Mouse (Mus musculus): Measurements from ENCODE around the gene Mcidas.
A peak's percentile ranks its signal among the peaks of the same experiment; 100 is the strongest.
"Not testable (repeated sequence)": the region's sequence is repeated elsewhere in the genome, so short reads cannot be mapped to it uniquely, and the experiment has no call there.

Gene Mcidas

DNA sequence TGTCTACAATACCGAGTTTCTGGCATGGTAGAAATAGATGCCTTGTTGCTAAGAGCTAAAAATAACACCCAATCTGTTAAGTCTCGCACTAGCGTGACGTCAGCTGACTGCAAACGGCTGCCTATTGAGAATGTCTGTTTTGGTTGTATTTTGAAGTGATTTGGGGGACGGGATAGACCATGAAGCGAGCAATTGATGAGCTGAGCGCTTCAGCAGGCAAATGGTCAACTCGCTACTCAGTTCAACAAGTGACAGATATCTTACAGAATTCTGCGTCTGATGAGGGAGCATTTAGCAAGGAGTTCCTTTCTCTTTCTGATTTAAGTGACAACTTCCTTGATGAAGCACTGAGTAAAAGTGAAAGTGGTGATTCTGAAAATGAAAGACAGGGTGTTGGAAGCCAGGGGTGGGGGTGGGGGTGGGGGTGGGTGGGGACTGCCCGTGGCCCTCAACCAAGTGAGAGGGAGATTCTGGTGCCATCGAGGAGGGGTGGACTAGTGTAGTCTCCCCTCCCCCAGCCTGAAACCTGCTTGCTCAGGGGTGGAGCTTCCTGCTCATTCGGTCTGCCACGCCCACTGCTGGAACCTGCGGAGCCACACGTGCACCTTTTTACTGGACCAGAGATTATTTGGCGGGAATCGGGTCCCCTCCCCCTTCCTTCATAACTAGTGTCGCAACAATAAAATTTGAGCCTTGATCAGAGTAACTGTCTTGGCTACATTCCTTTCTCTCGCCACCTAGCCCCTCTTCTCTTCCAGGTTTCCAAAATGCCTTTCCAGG lies 19.7 kb downstream of the Mcidas start:
- not testable (repeated sequence) for DNase-seq (ENCODE audit: low spot score in 2 of 2)

DNA sequence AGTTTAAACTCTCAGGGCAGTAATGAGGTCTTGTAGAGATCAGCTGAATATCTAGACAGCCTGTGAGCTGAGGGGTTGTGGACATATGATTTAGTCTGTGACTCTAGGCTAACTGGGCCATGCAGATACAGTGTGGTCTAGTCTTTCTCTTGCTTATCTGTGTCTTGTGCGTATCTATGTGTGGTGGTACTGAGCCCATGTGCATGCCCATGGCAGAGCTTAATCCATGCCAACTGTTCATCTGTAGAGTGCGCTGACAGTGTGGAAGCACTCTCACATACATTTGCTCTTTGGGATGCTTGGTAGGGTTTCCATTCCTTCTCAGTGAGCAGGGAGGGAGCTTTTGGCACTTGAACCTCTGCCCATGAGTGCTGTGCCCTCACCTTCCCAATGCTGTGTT lies 27.9 kb downstream of the Mcidas start:
- no peak for DNase-seq (ENCODE audit: low spot score in 2 of 2)

DNA sequence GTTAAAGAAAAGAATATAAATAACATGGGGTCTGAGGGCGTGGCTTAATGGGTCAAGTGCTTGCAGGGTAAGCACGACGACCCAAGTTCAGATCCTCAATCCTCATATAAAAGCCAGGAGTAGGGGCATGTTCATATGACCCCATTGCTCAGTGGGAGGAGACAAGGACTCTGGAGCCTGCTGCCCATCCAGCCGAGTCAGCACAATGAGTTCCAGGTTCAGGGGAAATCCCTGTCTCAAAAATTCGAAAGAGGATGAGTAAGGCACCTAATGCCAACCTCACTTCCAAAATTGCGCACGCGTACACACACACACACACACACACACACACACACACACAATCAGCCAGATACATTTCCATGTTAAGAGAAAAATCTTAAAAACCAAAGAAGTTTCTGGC lies 28.8 kb downstream of the Mcidas start:
- no peak for DNase-seq (ENCODE audit: low spot score in 2 of 2)

DNA sequence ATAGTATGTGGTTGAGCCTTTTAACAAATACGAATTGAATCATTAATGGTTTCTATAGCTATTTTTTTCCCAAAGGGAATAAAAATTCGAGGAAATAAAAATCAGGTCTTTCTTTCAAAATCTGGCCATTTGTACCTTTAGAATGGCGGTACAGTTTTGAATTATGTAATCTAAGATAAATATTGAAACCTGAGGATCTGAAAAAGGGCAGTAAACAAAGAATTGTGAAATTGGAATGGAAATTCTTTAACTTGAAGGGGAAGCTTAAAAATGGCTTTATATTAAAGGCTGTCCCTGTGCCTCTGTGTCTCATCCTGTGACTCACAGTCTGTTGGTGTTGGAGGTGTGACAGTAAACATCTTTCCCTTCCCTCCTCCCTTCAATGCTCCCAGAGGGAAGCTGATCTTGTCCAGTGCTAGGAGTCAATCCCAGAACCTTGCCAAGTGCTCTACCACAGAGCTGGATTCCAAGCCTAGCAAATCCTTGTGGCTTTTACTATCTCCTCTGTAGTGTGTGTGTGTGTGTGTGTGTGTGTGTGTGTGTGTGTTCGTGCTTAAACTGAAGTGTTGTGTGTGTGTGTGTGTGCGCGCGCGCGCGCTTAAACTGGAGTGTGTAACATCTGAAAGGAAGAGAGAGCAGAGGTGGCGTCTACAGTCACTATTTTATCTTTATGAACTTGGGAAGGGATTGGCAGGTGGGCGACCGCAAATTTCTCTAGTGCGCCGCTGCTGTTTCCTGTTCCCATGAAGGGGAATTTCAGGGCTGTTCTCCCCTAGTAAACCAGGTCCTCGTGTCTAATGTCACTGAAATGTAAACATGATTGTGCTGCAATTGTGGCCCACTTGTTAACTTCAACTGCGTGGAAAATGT lies 29.9 kb downstream of the Mcidas start:
- no peak for DNase-seq (ENCODE audit: low spot score in 2 of 2)

DNA sequence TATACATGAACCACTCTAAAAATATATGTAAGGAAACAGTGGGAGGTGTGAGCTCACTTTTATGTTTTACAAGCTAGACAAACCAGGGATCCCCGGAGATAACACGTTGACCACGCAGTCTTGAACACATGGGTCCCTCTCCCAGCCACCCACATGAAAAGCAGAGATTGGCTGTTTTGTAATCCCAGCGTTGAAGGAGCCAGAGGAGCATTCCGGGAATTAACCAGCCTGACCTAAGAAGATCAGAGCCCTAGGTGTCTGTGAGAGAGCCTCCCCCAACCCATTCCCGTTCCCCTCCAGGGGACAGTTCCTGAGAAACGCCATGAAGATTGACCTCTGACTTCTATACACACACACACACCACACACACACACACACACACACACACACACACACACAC lies 37.7 kb downstream of the Mcidas start:
- no peak for DNase-seq (ENCODE audit: low spot score in 2 of 2)

DNA sequence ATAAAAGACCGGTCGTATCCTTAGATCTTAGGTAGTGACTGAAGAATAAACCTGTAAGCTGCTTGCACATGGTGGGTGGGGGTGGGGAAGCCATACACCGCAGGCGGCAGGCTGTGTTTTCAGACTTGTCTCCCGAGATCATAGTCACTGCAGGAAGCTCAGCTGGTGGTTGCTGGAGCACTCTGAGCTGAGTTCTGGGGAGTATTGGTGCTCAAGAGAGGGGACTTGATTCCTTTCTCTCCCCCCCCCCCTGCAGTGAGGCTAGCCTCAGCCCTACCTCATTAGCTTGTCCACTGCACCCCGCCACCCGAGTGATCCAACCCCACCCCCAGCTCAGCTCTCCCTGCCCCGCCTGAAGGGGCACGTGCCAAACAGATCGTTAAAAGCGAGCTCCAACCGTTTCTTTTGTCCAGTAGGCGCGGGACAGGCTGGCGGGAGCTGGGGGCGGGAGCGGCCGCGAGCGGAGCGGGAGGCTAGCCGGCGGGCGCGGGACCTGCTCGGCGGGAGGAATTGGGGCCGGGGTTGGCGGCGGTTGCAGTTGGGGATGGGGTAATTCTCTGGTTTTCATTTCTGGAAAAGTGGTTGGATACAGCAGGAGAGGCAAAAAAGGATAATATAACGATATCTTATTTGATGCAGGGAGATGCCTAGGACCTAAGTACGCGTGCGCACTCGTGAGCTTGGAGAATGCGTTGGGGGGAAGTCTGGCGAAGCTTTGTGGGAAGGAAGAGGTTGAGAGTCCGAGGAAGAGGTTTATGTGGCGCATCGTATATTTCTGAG lies 38.3 kb downstream of the Mcidas start:
- DNase-seq (ENCODE audit: low spot score in 2 of 2): peak in 1 of 2 experiments; percentile 31

DNA sequence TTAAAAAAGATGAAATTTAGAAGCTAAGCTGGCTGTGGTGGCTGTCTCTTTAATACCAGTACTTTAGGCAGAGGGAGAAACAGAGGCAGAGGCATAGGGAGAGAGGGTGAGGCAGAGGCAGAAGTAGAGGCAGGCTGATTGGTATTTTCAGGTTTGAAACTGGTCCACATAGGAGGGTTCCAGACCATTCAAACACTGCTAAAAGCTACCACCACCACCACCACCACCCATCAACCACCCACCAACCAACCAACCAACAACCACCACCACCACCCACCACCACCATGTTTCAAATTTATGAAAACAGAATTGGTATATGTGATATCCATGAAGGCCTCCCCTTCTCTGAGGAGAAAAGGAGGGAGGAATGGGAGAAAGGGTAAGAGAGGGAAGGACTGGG lies 39.2 kb downstream of the Mcidas start:
- DNase-seq (ENCODE audit: low spot score in 2 of 2): no peak

DNA sequence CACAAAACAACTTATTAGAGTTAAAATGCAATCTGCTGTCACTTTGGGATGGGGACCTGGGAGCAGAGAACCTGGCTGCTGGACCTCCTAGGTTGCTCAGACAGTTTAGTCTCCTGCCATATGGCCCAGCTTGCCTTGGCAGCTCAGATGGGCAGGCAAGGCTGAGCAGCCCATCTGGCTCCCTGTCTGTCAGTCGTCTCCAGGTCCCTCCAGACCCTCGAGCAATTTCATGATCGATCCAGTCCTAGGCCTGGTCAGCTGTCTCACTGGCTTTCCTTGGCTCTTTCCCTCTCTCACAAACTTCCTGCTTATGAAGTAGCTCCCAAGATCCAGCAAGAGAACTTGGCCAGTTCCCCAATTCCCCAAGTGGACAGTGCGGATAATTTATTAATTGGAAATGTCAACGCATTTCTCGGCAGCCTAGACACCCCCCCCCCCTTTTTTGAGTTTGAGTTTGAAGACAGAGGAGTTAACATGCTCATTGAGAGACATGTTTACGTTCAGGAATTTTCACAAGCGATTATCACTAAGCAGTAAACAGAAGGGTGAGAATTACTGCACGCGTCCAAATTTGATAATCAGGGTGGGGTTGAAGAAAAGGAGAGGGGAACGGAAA lies 40.7 kb downstream of the Mcidas start:
- peak in 1 of 2 experiments; percentile 7 for DNase-seq (ENCODE audit: low spot score in 2 of 2)

DNA sequence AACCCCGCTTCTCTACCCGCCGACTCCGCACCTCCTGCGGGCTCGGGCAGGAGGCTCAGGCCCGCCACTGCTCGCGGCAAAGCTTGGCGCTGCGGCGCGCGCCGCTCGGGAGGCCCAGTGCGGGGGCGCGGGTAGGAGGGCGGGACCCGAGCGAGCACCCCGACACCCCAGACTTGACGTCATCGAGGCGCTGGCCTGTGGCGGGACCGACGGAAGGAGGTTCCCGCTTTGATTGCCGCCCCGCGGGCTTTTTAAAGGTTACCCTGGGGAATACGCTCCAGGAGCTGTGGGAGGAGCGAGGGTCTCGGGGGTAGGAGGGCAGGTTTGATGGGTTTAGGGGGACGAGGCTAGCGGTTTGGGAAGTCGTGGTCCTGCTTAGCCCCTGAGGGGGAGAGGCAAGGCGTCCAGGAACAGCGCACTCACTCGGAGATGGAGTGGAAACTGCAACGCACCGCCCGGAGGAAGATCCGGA lies 41.3 kb downstream of the Mcidas start, which contains the start of gene Cdc20b:
Cdc20b (plus strand) TSS at position 162 of the 472 bp plus-strand sequence.
- DNase-seq (ENCODE audit: low spot score in 2 of 2): peak; percentile 49 to 62

DNA sequence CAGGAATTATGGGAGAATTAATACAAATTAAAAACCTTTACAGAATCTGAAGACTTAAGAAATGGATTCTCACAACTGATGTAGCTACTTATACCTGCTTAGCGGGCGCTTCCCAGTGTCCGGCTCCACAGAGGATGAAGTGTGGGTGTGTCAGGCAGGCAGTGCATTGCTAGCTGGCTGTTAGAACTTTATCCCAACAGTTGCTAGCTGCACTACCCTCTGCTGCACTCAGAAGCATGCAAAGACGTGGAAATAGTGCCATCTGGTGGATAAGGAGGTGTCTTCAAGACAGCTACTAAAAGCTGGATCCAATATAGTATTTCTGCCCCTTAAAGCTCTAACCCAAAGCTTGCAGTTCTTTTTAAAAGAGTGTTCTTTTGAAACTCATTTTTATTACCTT lies 42.2 kb downstream of the Mcidas start:
- DNase-seq (ENCODE audit: low spot score in 2 of 2): peak; percentile 39 to 70

DNA sequence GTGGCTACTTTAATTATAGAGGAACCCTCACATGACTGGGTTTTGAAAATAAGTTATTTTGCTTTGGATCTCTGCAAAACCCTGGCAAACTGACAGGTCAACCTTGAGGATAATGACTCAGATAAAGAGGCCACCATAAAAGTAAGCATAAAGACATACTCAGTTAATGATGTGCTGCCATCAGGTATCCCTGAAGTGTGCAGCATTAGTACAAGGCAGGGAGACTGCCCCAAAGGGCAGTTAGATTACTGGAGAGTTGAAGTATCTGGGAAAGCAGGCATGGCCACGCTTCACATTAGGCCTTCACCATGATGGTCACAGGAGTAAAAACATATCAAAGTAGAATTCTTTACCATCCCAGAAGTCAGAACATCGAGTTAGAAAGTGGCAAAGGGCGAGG lies 51.2 kb downstream of the Mcidas start:
- no peak for DNase-seq (ENCODE audit: low spot score in 2 of 2)

DNA sequence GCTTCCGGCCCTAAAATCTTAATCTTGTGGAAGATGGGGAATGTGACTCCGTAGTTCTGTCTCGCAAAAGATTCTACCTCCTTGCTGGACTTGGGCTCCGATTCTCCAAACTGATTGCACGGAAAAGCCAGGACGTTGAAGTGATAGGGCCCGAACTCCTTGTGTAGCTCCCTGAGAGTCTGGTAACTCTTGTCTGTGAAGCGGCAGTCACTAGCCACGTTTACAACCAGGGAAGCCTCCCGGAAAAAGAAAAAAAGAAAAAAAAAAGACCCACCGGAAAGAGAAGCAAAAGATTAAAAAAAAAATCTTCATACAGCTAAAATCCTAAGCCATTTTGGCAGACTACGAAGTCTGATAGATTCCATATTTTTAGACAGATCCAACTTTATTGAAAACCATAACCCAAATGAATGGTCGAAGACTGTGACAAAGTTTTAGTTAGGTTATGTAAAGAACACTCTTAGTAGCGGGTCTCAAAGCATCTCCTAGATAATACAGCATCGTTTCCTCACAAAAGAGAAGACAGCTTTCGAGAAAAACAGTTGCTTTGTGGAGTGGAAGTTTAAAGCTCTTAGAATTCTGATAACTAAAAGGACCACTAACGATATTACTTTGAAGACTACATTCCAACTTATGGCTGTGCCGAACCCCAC lies 51.9 kb downstream of the Mcidas start:
- no peak for DNase-seq (ENCODE audit: low spot score in 2 of 2)

DNA sequence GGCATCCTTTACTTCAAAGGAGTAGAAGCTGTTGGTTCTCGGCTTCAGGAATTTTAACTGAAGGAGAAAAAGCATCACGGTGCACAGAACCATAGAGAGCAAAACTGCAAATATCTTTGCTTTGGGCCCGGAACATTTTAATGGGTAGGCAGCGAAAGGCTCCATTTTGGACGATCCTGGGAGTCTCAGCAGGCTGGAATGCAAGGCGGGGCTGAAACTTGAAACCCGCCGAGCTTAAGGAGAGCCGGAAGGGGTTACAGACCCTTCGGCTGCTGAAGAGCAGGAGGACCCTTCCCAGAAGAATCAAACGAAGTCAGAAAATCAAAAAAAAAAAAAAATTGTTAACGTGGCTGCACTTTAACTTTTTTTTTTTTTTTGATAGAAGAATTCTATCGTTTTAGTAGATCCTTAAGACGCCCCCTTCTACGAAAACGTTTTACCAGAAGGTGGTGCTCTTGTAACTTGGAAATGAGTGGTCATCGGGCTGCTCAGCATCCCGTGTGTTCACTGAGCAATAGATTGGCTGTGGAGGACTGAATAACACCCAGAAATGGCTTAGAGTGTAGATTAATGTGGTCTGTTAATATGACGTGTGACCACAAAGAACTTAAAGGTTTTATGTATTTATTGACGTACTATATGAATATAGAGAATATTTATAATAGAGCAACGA lies 52.7 kb downstream of the Mcidas start, which contains the start of gene Gpx8:
Gpx8 (minus strand) TSS at position 200 of the 673 bp plus-strand sequence.
- DNase-seq (ENCODE audit: low spot score in 2 of 2): peak; percentile 35 to 54

DNA sequence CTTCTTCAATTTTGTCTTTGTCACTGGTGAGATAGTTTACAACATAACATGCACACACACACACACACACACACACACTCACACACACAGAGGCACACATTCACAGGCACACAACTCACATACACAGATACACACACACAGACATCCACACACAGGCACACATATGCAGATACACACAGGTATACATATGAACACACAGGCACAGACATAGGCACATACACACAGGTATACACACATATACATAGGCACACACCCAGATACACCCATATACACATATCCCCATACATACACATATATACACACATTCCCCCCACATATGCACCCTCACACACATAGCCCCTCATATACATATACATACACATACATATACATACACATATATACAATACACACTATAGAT lies 53.4 kb downstream of the Mcidas start:
- no peak for DNase-seq (ENCODE audit: low spot score in 2 of 2)

DNA sequence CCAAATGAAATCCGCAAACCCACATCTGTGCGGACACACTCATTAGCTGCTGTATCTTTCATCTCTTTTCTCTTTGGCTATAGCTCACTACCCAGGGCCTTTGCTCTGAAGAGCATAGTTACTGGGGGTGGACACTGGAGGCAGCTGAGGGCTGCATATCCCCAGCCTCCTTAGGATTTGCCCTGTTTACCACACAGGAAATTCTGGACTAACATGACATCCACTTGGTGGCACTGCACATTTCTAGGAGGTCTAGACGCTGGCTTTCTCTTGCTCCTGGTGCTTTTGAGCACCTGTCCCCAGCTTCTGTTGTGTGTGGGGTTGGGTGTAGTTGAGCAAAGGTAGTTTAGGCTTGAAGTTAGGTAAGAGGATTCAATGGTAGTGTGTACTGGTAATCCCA lies 54.0 kb downstream of the Mcidas start:
- no peak for DNase-seq (ENCODE audit: low spot score in 2 of 2)
